Mouse (Mus musculus) lung, embryonic 16.5 days (tissue): Measurements from ENCODE around the gene Tenm2. TPM values are rescaled to one million over a fixed set of nuclear protein-coding genes. Genes with fewer than 3 reads are reported as not detected.

Source experiments
- ATAC-seq: fragments of 200-750 bp; cut with Nextera tagmentation; 2 replicates; pipeline ENCODE4 v1.8.0; 2017; ENCODE audit warnings: low read depth, mild to moderate bottlenecking, moderate library complexity
- H3K27ac ChIP-seq: fragments of 300-500 bp; sonication (generic); 2 replicates; pipeline ENCODE4 v1.5.1; 2014; ENCODE audit warnings: mild to moderate bottlenecking, control low read depth, low read length
- H3K27me3 ChIP-seq: fragments of 300-500 bp; sonication (generic); 2 replicates; pipeline ENCODE4 v1.6.1; 2014; ENCODE audit warnings: low read depth, low read length, mixed read lengths; ENCODE audit not compliant: control insufficient read depth, insufficient read depth
- H3K36me3 ChIP-seq: fragments of 300-500 bp; sonication (generic); 2 replicates; pipeline ENCODE4 v1.6.1; 2014; ENCODE audit warnings: low read length; ENCODE audit not compliant: control insufficient read depth, insufficient read depth
- H3K4me1 ChIP-seq: fragments of 300-500 bp; sonication (generic); replicated peaks from 2 replicates; pipeline ENCODE4 v1.6.1; 2014; ENCODE audit warnings: low read length, mixed read lengths; ENCODE audit not compliant: control insufficient read depth, insufficient read depth
- H3K4me2 ChIP-seq: fragments of 300-500 bp; sonication (generic); 2 replicates; pipeline ENCODE4 v1.6.1; 2014; ENCODE audit warnings: low read depth, low read length, control low read depth
- H3K4me3 ChIP-seq: fragments of 300-500 bp; sonication (generic); 2 replicates; pipeline ENCODE4 v1.5.1; 2014; ENCODE audit warnings: mild to moderate bottlenecking, low read length, control low read depth
- H3K9ac ChIP-seq: fragments of 300-500 bp; sonication (generic); 2 replicates; pipeline ENCODE4 v1.6.1; 2014; ENCODE audit warnings: low read length, control low read depth
- H3K9me3 ChIP-seq: fragments of 300-500 bp; sonication (generic); 2 replicates; pipeline ENCODE4 v1.6.1; 2016; ENCODE audit warnings: low read length; ENCODE audit not compliant: control insufficient read depth
- WGBS: fragments of 180-500 bp; shearing (Covaris S2); extraction: QIAGEN DNeasy Blood & Tissue Kit; methylation state at CpG from one replicate; pipeline ENCODE4 v1.1.7; 2014; 5-methylcytosine and 5-hydroxymethylcytosine counted together
- polyA plus RNA-seq: library from polyadenylated mRNA; unstranded; fragments of >200 nt; fragmentation: Nextera tagmentation; extraction: Ambion mirVana; gene quantifications from 2 replicates; pipeline ENCODE4 v1.2.1, GENCODE M21; 2015

The Tenm2 gene
- polyA plus RNA-seq, 1 experiment from 2014 or later = 0.24 TPM

DNA sequence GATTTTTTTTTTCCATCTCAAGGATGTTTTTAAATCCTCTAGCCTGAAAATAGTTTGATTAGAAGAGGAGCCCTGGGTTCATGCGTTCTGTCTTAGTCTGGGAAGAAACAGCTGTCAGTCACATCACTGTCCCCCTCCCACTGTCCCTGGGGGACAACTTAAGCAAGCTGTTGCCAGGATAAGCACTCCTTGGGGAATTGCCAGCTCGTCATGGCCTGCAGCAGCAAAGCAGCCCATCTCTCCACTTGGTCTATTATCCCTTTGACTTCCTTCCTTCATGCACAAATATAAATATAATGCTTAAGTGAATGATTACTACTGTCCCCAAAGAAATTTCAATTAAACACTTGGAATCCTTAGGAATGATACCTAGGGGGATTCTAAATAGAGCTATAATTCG is 344.7 kb downstream of the Tenm2 start:
- Histone ChIP-seq H3K4me2 (no peak overlapping the region), H3K27me3 (no peaks in the 10 kb centered on the region), H3K4me1 (no peaks in the 10 kb centered on the region), H3K9ac (no peak overlapping the region), H3K27ac (no peak overlapping the region), H3K9me3 (no peaks in the 10 kb centered on the region), H3K36me3 (no peaks in the 10 kb centered on the region), H3K4me3 (no peak overlapping the region)
- WGBS = 43% methylated on average over 3 of the region's 3 CpGs
- ATAC-seq = no peak

- H3K27ac ChIP-seq = no peak overlapping the region
- H3K9ac ChIP-seq = no peak overlapping the region
- ATAC-seq = no peak
- H3K4me1 ChIP-seq = no peaks in the 10 kb centered on the region
- no peak overlapping the region for H3K4me3 ChIP-seq
- H3K27me3 ChIP-seq = no peaks in the 10 kb centered on the region
- no peak overlapping the region for H3K4me2 ChIP-seq
- H3K36me3 ChIP-seq = no peaks in the 10 kb centered on the region
- WGBS = 41% methylated on average over 7 of the region's 7 CpGs
- no peaks in the 10 kb centered on the region for H3K9me3 ChIP-seq
Observed at GRCm38 (mm10) chr11:36887490-36887889, 348.3 kb downstream of the Tenm2 start.

- WGBS = 69% methylated on average over 3 of the region's 3 CpGs
- Histone ChIP-seq H3K4me1 (no peaks in the 10 kb centered on the region), H3K9ac (no peak overlapping the region), H3K36me3 (no peaks in the 10 kb centered on the region), H3K27me3 (no peaks in the 10 kb centered on the region), H3K4me3 (no peak overlapping the region), H3K27ac (no peak overlapping the region), H3K9me3 (no peaks in the 10 kb centered on the region), H3K4me2 (no peak overlapping the region)
- ATAC-seq = no peak
Observed at GRCm38 (mm10) chr11:36886147-36886546, 349.6 kb downstream of the Tenm2 start.

- Histone ChIP-seq H3K4me2 (no peak overlapping the region), H3K4me1 (no peaks in the 10 kb centered on the region), H3K9ac (no peak overlapping the region), H3K27me3 (no peaks in the 10 kb centered on the region), H3K36me3 (no peaks in the 10 kb centered on the region), H3K9me3 (no peaks in the 10 kb centered on the region), H3K27ac (no peak overlapping the region), H3K4me3 (no peak overlapping the region)
- WGBS = 39% methylated on average over 4 of the region's 4 CpGs
- peak; percentile 65 for ATAC-seq
Observed at GRCm38 (mm10) chr11:36872961-36873360, 362.8 kb downstream of the Tenm2 start.

GRCm38 (mm10) chr11:36870548-36870947 is 365.2 kb downstream of the Tenm2 start:
- WGBS = 76% methylated on average over 5 of the region's 5 CpGs
- Histone ChIP-seq H3K27me3 (no peaks in the 10 kb centered on the region), H3K9ac (no peak overlapping the region), H3K4me1 (no peaks in the 10 kb centered on the region), H3K4me3 (no peak overlapping the region), H3K4me2 (no peak overlapping the region), H3K27ac (no peak overlapping the region), H3K36me3 (no peaks in the 10 kb centered on the region), H3K9me3 (no peaks in the 10 kb centered on the region)
- ATAC-seq = no peak

DNA sequence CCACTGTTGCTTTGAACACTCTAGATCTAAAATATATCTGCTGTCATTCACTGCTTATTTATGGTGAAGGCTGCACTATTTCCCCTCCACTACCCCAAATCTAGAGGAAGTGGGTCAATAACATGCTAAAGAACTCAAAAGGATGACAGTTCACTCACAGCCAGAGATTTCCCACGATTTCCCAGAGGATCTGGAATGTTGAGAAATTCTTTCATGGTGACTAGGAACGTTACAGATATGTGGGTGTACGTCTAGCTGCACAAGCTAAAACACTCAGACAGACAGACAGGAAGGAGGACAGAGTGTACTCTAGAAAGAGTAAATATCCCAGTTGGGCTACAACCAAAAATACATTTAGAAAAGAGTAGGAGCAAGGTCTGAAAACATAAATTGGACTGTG is 384.1 kb downstream of the Tenm2 start:
- Histone ChIP-seq H3K9me3 (no peaks in the 10 kb centered on the region), H3K36me3 (no peaks in the 10 kb centered on the region), H3K27me3 (no peaks in the 10 kb centered on the region), H3K4me2 (no peak overlapping the region), H3K27ac (no peak overlapping the region), H3K4me1 (no peaks in the 10 kb centered on the region), H3K4me3 (no peak overlapping the region), H3K9ac (no peak overlapping the region)
- WGBS = 17% methylated on average over 3 of the region's 3 CpGs
- ATAC-seq = no peak

DNA sequence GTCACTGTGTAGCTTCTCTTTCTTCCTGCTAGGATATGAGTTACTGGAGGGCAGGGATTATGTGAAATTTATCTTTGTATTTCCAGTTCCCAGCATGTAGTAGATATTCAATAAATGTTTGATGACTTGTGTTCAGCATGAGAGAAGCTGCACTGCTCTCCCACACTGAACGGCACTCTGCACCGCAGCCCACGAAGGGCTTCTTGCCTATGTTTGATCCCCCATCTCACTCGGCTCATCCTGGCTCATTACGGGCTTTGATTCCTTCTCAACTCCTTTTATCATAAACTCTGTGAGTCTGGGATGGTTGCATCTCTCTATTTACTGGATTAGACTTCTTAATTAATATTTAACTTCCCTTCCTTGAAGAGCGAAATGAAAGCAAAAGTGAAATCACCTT is 388.3 kb downstream of the Tenm2 start:
- ATAC-seq = no peak
- H3K4me3 ChIP-seq = no peak overlapping the region
- no peaks in the 10 kb centered on the region for H3K4me1 ChIP-seq

DNA sequence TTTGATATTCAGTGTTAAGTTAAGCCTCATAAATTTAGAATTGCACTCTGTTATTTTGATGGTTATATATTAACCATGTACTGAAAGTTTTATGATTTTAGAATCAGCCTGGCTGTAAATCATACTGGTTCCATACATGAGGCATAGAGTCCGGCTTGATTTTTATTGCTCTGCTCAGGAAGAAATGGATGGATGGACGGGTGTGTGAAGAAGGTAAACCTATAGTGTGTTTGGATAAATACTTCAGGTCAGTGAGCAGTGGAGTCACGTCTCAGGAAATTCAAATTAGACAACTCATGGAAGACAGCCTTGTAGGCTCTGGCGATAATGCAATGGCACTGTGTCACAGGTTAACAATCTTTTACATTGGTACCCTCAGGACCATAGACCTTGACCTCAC is 402.9 kb downstream of the Tenm2 start:
- Histone ChIP-seq H3K27me3 (no peaks in the 10 kb centered on the region), H3K9ac (no peak overlapping the region), H3K9me3 (no peaks in the 10 kb centered on the region), H3K4me3 (no peak overlapping the region), H3K4me2 (no peak overlapping the region), H3K4me1 (no peaks in the 10 kb centered on the region), H3K36me3 (no peaks in the 10 kb centered on the region), H3K27ac (no peak overlapping the region)
- ATAC-seq = no peak
- WGBS = 77% methylated on average over 4 of the region's 4 CpGs

More for the DNA sequence above, 388.3 kb downstream of the Tenm2 start:
- H3K4me2 ChIP-seq = no peak overlapping the region
- WGBS = 77% methylated on average over 6 of the region's 6 CpGs
- H3K9ac ChIP-seq = no peak overlapping the region
- H3K9me3 ChIP-seq = no peaks in the 10 kb centered on the region
- H3K36me3 ChIP-seq = no peaks in the 10 kb centered on the region
- no peaks in the 10 kb centered on the region for H3K27me3 ChIP-seq
- H3K27ac ChIP-seq = no peak overlapping the region

DNA sequence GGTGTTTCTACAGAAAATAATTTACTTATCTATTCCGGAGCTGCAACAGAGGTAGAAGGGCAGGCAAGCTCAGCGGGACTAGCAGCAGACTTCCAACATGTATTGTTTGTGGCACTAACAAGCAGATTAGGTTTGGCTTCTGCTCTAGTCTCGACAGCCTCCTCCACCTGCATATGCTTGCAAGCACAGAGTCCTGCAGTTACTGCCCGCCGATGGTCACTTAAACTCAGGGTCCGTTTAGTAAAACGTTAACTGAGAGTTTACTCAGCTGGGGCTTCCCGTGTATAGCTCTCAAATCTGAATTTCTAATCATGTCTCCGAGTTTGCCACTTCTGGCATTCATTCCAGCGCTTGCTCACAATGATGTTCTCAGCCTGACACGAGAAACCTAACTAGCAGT is 404.3 kb downstream of the Tenm2 start:
- Histone ChIP-seq H3K27me3 (no peaks in the 10 kb centered on the region), H3K36me3 (no peaks in the 10 kb centered on the region), H3K9ac (no peak overlapping the region), H3K9me3 (no peaks in the 10 kb centered on the region), H3K27ac (no peak overlapping the region), H3K4me2 (no peak overlapping the region), H3K4me1 (no peaks in the 10 kb centered on the region), H3K4me3 (no peak overlapping the region)
- ATAC-seq = no peak
- whole genome bisulfite sequencing = 52% methylated on average over 11 of the region's 11 CpGs

GRCm38 (mm10) chr11:36824666-36825065 is 411.1 kb downstream of the Tenm2 start:
- H3K36me3 ChIP-seq = no peaks in the 10 kb centered on the region
- no peak overlapping the region for H3K9ac ChIP-seq
- H3K4me3 ChIP-seq = no peak overlapping the region
- H3K27ac ChIP-seq = no peak overlapping the region
- no peak for ATAC-seq
- H3K9me3 ChIP-seq = no peaks in the 10 kb centered on the region
- H3K27me3 ChIP-seq = no peaks in the 10 kb centered on the region
- 20% methylated on average over 7 of the region's 7 CpGs for WGBS
- peak overlapping the region; percentile 36; the same call in 1 of the 2 replicates for H3K4me2 ChIP-seq
- H3K4me1 ChIP-seq = peaks cover 5% of the 10 kb centered on the region; the same call in 1 of the 2 replicates
